Mouse (Mus musculus) midbrain, postnatal 0 days (tissue): Measurements from ENCODE around the gene Arhgap15. TPM values are rescaled to one million over a fixed set of nuclear protein-coding genes. Genes with fewer than 3 reads are reported as not detected.

ENCODE experiments used
- ATAC-seq: fragments of 200-750 bp; cut with Nextera tagmentation; 2 replicates; pipeline ENCODE4 v1.8.0; 2017; ENCODE audit warnings: moderate number of reproducible peaks, mild to moderate bottlenecking, moderate TSS enrichment, moderate library complexity; ENCODE audit not compliant: low FRiP score
- DNase-seq: peaks from one replicate; pipeline ENCODE4 v3.0.0-alpha.2; 2015; ENCODE audit warnings: low spot score
- H3K27ac ChIP-seq: fragments of 300-500 bp; sonication (generic); 2 replicates; pipeline ENCODE4 v1.5.1; 2014; ENCODE audit warnings: low read depth, mild to moderate bottlenecking, low read length, mixed read lengths
- H3K27me3 ChIP-seq: fragments of 300-500 bp; sonication (generic); 2 replicates; pipeline ENCODE4 v1.6.1; 2014; ENCODE audit warnings: low read length, control low read depth, mixed read lengths; ENCODE audit not compliant: insufficient read depth
- H3K36me3 ChIP-seq: fragments of 300-500 bp; sonication (generic); 2 replicates; pipeline ENCODE4 v1.6.1; 2014; ENCODE audit warnings: low read length, control low read depth, mixed read lengths; ENCODE audit not compliant: insufficient read depth
- H3K4me1 ChIP-seq: fragments of 300-500 bp; sonication (generic); 2 replicates; pipeline ENCODE4 v1.6.1; 2014; ENCODE audit warnings: mild to moderate bottlenecking, control low read depth, antibody characterized with exemption, low read length, mixed read lengths; ENCODE audit not compliant: insufficient read depth
- H3K4me2 ChIP-seq: fragments of 300-500 bp; sonication (generic); 2 replicates; pipeline ENCODE4 v1.6.1; 2014; ENCODE audit warnings: low read depth, mild to moderate bottlenecking, low read length, mixed read lengths; ENCODE audit not compliant: poor library complexity, severe bottlenecking
- H3K4me3 ChIP-seq: fragments of 300-500 bp; sonication (generic); 2 replicates; pipeline ENCODE4 v1.5.1; 2014; ENCODE audit warnings: low read depth, mild to moderate bottlenecking, low read length, moderate library complexity
- H3K9ac ChIP-seq: fragments of 300-500 bp; sonication (generic); replicated peaks from 2 replicates; pipeline ENCODE4 v1.6.1; 2014; ENCODE audit warnings: mild to moderate bottlenecking, low read length, moderate library complexity, mixed read lengths; ENCODE audit not compliant: poor library complexity, severe bottlenecking
- H3K9me3 ChIP-seq: fragments of 300-500 bp; sonication (generic); 2 replicates; pipeline ENCODE4 v1.6.1; 2016; ENCODE audit warnings: low read length, control low read depth
- CTCF ChIP-seq: IDR thresholded peaks from 2 replicates; pipeline ENCODE4 v1.5.1; 2016; ENCODE audit warnings: antibody characterized with exemption, mild to moderate bottlenecking
- WGBS: fragments of 180-500 bp; shearing (Covaris S2); extraction: QIAGEN DNeasy Blood & Tissue Kit; methylation state at CpG from one replicate; pipeline ENCODE4 v1.1.7; 2014; 5-methylcytosine and 5-hydroxymethylcytosine counted together
- polyA plus RNA-seq: library from polyadenylated mRNA; unstranded; fragments of >200 nt; fragmentation: Nextera tagmentation; extraction: Ambion mirVana; gene quantifications from 2 replicates; pipeline ENCODE4 v1.2.1, GENCODE M21; 2015
- total RNA-seq: library from RNA; depleted of rRNA; stranded (reverse); fragments of >200 nt; gene quantifications from 2 replicates; pipeline ENCODE4 v1.2.3, GENCODE M21; 2014

Arhgap15 gene
- total and polyA plus RNA-seq, 2 experiments from 2014 or later, result 0.77 to 1.2 TPM

DNA sequence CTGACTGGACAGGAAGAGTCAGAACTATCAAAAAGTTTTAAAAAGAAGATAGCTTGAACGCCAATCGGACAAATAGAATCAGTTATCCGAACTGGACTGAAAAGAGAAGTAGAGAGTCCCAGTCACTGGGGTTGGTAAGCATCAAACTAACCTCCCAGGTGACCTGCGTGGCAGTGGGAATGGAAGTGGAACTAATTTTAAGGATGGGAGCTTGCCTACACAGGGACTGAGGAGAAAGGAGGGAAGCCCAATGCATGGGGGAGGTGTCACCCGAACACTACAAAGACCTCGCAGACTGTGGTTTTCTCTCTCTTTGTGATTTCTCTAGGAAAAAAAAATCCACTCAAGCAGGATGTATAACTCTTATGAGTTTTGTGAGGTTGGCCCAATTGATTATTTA is 469.2 kb downstream of the Arhgap15 start:
- no peaks in the 10 kb centered on the region for H3K36me3 ChIP-seq
- DNase-seq (no peak), ATAC-seq (no peak)
- no peak for TF ChIP-seq CTCF
- 0 out of 2 replicates have a peak, but pooled peaks cover 2% of the 10 kb centered on the region for H3K4me1 ChIP-seq
- no peak overlapping the region for H3K4me2 ChIP-seq
- H3K4me3 ChIP-seq, result no peak overlapping the region
- no peak overlapping the region for H3K27ac ChIP-seq
- H3K9ac ChIP-seq, result no peak overlapping the region
- 82% methylated on average over 6 of the region's 6 CpGs for WGBS
- H3K27me3 ChIP-seq, result no peaks in the 10 kb centered on the region
- H3K9me3 ChIP-seq, result no peaks in the 10 kb centered on the region

GRCm38 (mm10) chr2:44218317-44218716 is 469.7 kb downstream of the Arhgap15 start:
- ATAC-seq, result no peak
- 29% methylated on average over 8 of the region's 8 CpGs for WGBS
- Histone ChIP-seq H3K4me1 (0 out of 2 replicates have a peak, but pooled peaks cover 2% of the 10 kb centered on the region), H3K27ac (no peak overlapping the region), H3K27me3 (no peaks in the 10 kb centered on the region), H3K4me2 (no peak overlapping the region), H3K4me3 (no peak overlapping the region), H3K9ac (no peak overlapping the region), H3K9me3 (no peaks in the 10 kb centered on the region), H3K36me3 (no peaks in the 10 kb centered on the region)
- DNase-seq, result no peak
- TF ChIP-seq CTCF, result no peak

DNA sequence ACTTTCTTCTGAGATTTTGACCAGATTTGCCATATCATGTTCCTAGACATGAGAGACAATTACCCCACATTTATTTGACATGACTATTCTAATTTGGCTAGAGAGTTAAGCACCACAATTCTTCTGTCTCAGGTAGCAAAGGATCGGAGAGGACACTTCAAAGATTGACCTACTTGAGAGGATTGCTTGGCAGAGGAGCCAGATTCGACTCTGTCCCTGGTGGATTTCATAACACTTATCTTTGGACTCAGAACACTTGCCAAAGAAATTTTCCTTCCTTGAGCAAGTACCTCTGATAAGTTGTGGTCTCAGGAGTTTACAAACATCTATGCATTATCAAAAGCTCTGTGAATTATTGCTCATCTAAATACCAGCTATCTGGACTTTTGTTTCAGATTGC is 473.1 kb downstream of the Arhgap15 start:
- Histone ChIP-seq H3K4me3 (no peak overlapping the region), H3K36me3 (no peaks in the 10 kb centered on the region), H3K9ac (no peak overlapping the region), H3K27ac (no peak overlapping the region), H3K27me3 (no peaks in the 10 kb centered on the region), H3K4me2 (no peak overlapping the region), H3K4me1 (0 out of 2 replicates have a peak, but pooled peaks cover 2% of the 10 kb centered on the region), H3K9me3 (no peaks in the 10 kb centered on the region)
- ATAC-seq (no peak), DNase-seq (no peak)
- no peak for TF ChIP-seq CTCF
- WGBS, result 77% methylated on average over 2 of the region's 2 CpGs

DNA sequence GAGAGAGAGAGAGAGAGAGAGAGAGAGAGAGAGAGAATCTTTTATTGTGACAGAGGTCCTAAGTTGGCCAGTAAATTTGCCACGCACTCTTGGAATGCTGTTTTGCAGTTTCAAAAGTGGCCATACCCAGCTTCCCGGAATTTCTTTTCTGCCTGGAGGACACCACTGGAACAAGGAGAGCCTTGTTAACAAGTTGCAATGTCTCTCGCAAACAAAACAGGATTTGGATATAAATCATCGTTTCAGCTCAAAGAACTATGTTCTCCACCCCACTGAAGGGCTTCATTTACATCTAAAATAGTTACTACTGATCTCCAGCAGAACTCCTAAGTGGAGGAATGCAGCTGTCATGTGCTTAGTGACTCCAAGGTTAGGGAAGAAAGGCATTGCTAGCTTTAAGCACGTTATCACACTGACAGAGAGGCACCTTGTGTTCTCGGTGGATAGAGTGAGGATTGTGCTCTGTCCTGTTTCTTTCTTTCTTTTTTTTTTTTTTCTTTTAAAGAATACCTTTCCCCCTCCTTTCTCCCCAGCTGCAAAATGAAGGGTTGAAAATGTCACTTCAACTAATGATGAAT is 473.6 kb downstream of the Arhgap15 start:
- Histone ChIP-seq H3K27me3 (no peaks in the 10 kb centered on the region), H3K4me3 (no peak overlapping the region), H3K27ac (no peak overlapping the region), H3K4me1 (0 out of 2 replicates have a peak, but pooled peaks cover 2% of the 10 kb centered on the region), H3K9ac (no peak overlapping the region), H3K9me3 (no peaks in the 10 kb centered on the region), H3K4me2 (no peak overlapping the region), H3K36me3 (no peaks in the 10 kb centered on the region)
- ATAC-seq, result no peak
- 19% methylated on average over 6 of the region's 6 CpGs for WGBS
- DNase-seq, result no peak
- no peak for TF ChIP-seq CTCF

DNA sequence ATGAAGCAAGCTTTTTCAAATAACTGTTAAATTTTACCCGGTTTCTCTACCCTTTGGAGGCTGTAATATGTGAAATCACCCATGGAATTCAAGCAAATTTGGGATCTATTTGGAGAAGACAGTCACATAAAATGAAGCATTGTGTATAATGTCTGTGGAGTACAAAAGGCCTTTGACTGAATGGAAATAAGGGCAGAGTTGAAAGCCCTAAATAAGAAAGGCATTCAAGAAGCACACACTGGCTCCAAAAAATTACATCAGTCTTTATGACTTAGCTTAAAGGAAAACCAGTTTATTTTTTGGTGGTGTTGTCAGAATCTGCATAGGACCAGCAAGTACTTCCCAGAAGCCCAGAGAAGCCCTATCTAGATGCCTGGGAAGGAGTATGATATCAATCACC is 486.2 kb downstream of the Arhgap15 start:
- H3K27me3 ChIP-seq, result no peaks in the 10 kb centered on the region
- no peak for TF ChIP-seq CTCF
- no peaks in the 10 kb centered on the region for H3K9me3 ChIP-seq
- ATAC-seq, result no peak
- H3K4me2 ChIP-seq, result no peak overlapping the region
- no peak overlapping the region for H3K9ac ChIP-seq
- no peak for DNase-seq
- no peak overlapping the region for H3K27ac ChIP-seq
- WGBS, result 39% methylated on average over 1 of the region's 1 CpGs
- H3K4me3 ChIP-seq, result no peak overlapping the region
- H3K36me3 ChIP-seq, result no peaks in the 10 kb centered on the region
- H3K4me1 ChIP-seq, result no peaks in the 10 kb centered on the region

DNA sequence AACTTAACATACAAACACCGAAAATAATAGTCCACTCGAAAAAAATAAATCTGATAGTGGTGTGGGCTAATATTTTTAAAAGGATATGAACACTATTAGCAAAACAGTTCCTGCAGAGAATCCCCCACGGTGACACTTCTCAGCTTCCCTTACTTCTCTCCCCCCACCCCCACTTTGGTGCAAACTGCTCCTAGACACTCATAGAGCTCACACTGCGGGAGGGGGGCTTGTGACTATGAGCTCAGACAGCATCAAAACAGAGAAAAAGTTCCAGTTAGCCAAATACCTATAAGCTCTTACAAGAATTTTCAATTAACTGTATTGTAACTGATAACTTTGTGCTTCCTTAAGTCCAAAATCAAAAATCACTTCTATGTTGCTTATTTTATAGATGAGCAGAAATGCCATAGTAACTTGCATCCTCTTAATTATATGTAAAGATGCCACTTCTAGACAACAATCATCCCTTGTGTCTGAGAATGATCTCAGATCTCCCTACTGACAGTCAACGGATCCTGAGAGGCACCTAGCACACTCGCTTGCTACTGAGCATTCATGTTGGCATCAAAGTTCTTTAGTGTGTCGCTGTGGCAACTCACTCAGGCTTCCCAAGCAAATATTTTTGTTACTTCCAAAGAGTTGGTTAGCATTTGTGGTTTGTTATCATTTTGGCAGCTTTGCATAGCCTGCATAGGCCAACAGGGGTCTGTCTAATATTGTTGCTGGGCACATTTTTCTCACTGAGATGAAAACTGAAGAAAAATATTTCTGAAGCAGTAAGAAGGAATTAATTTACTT is 493.2 kb downstream of the Arhgap15 start:
- Histone ChIP-seq H3K27me3 (no peaks in the 10 kb centered on the region), H3K9ac (no peak overlapping the region), H3K36me3 (no peaks in the 10 kb centered on the region), H3K27ac (no peak overlapping the region), H3K9me3 (no peaks in the 10 kb centered on the region), H3K4me1 (peaks cover 4% of the 10 kb centered on the region; the same call in 1 of the 2 replicates), H3K4me3 (no peak overlapping the region), H3K4me2 (no peak overlapping the region)
- no peak for ATAC-seq
- peak; percentile 39 for DNase-seq
- peak; percentile 64 for TF ChIP-seq CTCF
- 46% methylated on average over 7 of the region's 7 CpGs for WGBS
